Mouse (Mus musculus): Measurements from ENCODE around the gene Nr2f2. TPM values are rescaled to one million over a fixed set of nuclear protein-coding genes. Genes with fewer than 3 reads are reported as not detected.

The Nr2f2 gene
- polyA plus RNA-seq, 1 experiment from 2014 or later, result 55.5 TPM

DNA sequence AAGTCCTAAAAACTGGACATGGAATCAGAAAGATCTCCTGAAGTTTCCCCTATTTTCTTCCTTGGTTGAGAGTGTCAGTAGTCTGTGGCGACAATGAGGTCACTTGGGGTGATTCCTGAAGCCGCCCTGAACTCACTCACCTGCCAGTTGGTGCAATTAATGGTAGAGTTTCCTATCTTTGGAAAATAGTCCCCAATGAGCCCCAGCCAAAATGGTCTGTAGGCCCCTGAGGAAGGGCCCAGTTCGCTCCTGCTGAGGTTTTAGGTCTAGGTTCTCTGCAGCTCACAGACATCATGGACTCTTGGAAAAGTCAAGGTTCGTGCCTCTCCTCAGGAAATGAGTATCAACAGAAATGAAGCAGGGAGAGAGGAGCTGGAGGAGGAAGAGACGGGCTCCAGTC is 42.0 kb downstream of the Nr2f2 start:
- ATAC-seq (ENCODE audit: low read depth), result no peak
- Histone ChIP-seq H3K9me3 (ENCODE audit: control insufficient read depth, low read length) (no peaks in the 10 kb centered on the region), H3K4me1 (ENCODE audit: control insufficient read depth, insufficient read depth, low read length) (no peaks in the 10 kb centered on the region), H3K36me3 (ENCODE audit: control insufficient read depth, insufficient read depth, low read length) (no peaks in the 10 kb centered on the region), H3K9ac (ENCODE audit: low read depth, low read length) (no peak overlapping the region), H3K4me2 (ENCODE audit: low read depth, low read length) (no peak overlapping the region), H3K27me3 (replicated peaks; ENCODE audit: control insufficient read depth, insufficient read depth, low read length) (peaks cover 83% of the 10 kb centered on the region), H3K4me3 (ENCODE audit: low read depth, low read length) (no peak overlapping the region), H3K27ac (replicated peaks; ENCODE audit: low read depth, low read length) (no peak overlapping the region)
- 26% methylated on average over 5 of the region's 5 CpGs for WGBS
- DNase-seq (ENCODE audit: low spot score), result no peak

DNA sequence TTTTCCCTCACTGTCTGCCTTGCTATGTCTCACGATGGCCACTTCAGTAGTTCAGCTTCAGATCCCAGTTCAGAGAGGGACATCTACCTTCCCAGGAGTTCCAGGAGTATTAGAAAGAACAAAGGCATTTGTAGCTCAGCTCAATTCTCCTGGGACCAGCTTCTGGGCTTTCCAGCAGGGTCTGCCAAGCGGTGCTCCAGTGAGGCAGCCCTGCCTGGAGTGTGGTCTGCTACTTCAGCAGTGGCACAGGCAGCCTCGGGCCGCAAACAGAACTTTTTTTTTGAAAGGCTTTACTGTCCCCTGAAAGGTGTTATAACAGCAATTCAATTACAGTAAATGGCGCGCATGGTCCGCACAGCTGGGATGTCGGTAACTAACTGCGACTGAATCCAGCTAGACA is 42.5 kb downstream of the Nr2f2 start:
- Histone ChIP-seq H3K36me3 (ENCODE audit: control insufficient read depth, insufficient read depth, low read length) (no peaks in the 10 kb centered on the region), H3K9me3 (ENCODE audit: control insufficient read depth, low read length) (no peaks in the 10 kb centered on the region), H3K27me3 (replicated peaks; ENCODE audit: control insufficient read depth, insufficient read depth, low read length) (peaks cover 79% of the 10 kb centered on the region), H3K27ac (replicated peaks; ENCODE audit: low read depth, low read length) (no peak overlapping the region), H3K9ac (ENCODE audit: low read depth, low read length) (no peak overlapping the region), H3K4me3 (ENCODE audit: low read depth, low read length) (no peak overlapping the region), H3K4me2 (ENCODE audit: low read depth, low read length) (no peak overlapping the region), H3K4me1 (ENCODE audit: control insufficient read depth, insufficient read depth, low read length) (no peaks in the 10 kb centered on the region)
- no peak for DNase-seq (ENCODE audit: low spot score)
- 13% methylated on average over 9 of the region's 9 CpGs for WGBS
- ATAC-seq (ENCODE audit: low read depth), result no peak

DNA sequence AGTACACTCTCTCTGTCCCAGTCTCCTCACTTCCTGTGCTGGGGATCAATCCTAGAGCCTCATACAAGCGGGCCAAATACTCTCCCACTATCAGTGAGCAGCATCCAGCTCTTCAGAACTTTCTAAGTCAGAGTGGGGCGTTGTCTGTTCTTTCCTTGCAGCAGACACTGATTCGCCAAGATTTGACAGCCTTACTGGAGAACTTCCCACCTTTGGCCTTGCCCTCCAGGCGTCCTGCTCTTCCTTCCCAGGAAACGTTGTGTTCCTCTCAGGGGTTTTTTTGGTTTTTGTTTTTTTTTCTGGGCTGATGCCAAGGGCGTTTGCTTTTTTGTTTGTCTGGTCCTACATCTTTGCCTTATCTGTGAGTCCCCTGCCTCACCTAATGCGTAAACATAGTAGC is 60.8 kb downstream of the Nr2f2 start:
- Histone ChIP-seq H3K27ac (replicated peaks; ENCODE audit: low read depth, low read length) (no peak overlapping the region), H3K4me2 (ENCODE audit: low read depth, low read length) (no peak overlapping the region), H3K4me1 (ENCODE audit: control insufficient read depth, insufficient read depth, low read length) (no peaks in the 10 kb centered on the region), H3K9ac (ENCODE audit: low read depth, low read length) (no peak overlapping the region), H3K27me3 (replicated peaks; ENCODE audit: control insufficient read depth, insufficient read depth, low read length) (no peaks in the 10 kb centered on the region), H3K4me3 (ENCODE audit: low read depth, low read length) (no peak overlapping the region), H3K36me3 (ENCODE audit: control insufficient read depth, insufficient read depth, low read length) (no peaks in the 10 kb centered on the region), H3K9me3 (ENCODE audit: control insufficient read depth, low read length) (no peaks in the 10 kb centered on the region)
- DNase-seq (ENCODE audit: low spot score) (no peak), ATAC-seq (ENCODE audit: low read depth) (no peak)
- 40% methylated on average over 7 of the region's 7 CpGs for WGBS

DNA sequence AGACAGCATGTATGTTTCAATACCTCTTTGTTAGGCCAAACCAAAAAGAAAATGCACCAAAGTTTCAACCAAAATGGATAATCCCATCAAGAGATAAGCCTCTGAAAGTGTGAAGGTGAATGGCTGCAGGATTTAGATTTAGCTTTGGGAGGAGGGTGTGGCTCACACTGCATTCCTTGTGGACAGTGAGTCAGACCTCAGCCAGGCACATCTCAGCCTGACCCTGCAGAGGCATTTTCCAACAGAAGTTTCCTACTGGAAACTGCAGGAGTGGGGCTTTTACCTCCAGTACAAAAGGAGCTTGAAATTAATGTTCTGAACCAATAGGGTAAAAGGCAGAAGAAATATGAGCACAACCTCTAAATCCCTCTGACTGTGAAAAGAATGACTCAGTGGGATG is 62.1 kb downstream of the Nr2f2 start:
- Histone ChIP-seq H3K4me1 (ENCODE audit: control insufficient read depth, insufficient read depth, low read length) (no peaks in the 10 kb centered on the region), H3K9ac (ENCODE audit: low read depth, low read length) (no peak overlapping the region), H3K36me3 (ENCODE audit: control insufficient read depth, insufficient read depth, low read length) (no peaks in the 10 kb centered on the region), H3K4me3 (ENCODE audit: low read depth, low read length) (no peak overlapping the region), H3K9me3 (ENCODE audit: control insufficient read depth, low read length) (no peaks in the 10 kb centered on the region), H3K27ac (replicated peaks; ENCODE audit: low read depth, low read length) (no peak overlapping the region), H3K4me2 (ENCODE audit: low read depth, low read length) (no peak overlapping the region), H3K27me3 (replicated peaks; ENCODE audit: control insufficient read depth, insufficient read depth, low read length) (no peaks in the 10 kb centered on the region)
- no peak for DNase-seq (ENCODE audit: low spot score)
- ATAC-seq (ENCODE audit: low read depth), result no peak
